Mouse (Mus musculus) telencephalon, adult 2 months (tissue): ENCODE results near the gene Oscar.
"Not testable (repeated sequence)": the region's sequence is repeated elsewhere in the genome, so short reads cannot be mapped to it uniquely, and the experiment has no call there.

Experiments used
- DNase-seq: peaks from one replicate; pipeline ENCODE4 v3.0.0-alpha.2; 2011; ENCODE audit warnings: low read depth, low spot score

The Oscar gene

GRCm38 (mm10) chr7:3610437-3610836, 5.5 kb downstream of the Oscar start:
- no peak for DNase-seq

- DNase-seq, result no peak
Observed at GRCm38 (mm10) chr7:3609082-3609481, 6.9 kb downstream of the Oscar start.

- no peak for DNase-seq
Observed at GRCm38 (mm10) chr7:3608668-3609067, 7.3 kb downstream of the Oscar start.

GRCm38 (mm10) chr7:3607391-3607790, 8.6 kb downstream of the Oscar start:
- DNase-seq, result no peak

GRCm38 (mm10) chr7:3606798-3607197, 9.2 kb downstream of the Oscar start:
- DNase-seq, result no peak

GRCm38 (mm10) chr7:3601119-3601518, 14.8 kb downstream of the Oscar start:
- no peak for DNase-seq

GRCm38 (mm10) chr7:3597755-3598154, 18.2 kb downstream of the Oscar start:
- not testable (repeated sequence) for DNase-seq

- no peak for DNase-seq
Observed at GRCm38 (mm10) chr7:3595146-3595545, 20.8 kb downstream of the Oscar start.

GRCm38 (mm10) chr7:3594686-3595085, 21.3 kb downstream of the Oscar start:
- no peak for DNase-seq

- no peak for DNase-seq
Observed at GRCm38 (mm10) chr7:3593855-3594254, 22.1 kb downstream of the Oscar start.

GRCm38 (mm10) chr7:3591534-3591933, 24.4 kb downstream of the Oscar start:
- DNase-seq, result no peak

GRCm38 (mm10) chr7:3590550-3590949, 25.4 kb downstream of the Oscar start:
- no peak for DNase-seq

GRCm38 (mm10) chr7:3587292-3587691, 28.7 kb downstream of the Oscar start:
- no peak for DNase-seq

GRCm38 (mm10) chr7:3586255-3586654, 29.7 kb downstream of the Oscar start:
- DNase-seq, result no peak

GRCm38 (mm10) chr7:3585763-3586162, 30.2 kb downstream of the Oscar start:
- no peak for DNase-seq

GRCm38 (mm10) chr7:3580029-3580428, 35.9 kb downstream of the Oscar start:
- DNase-seq, result no peak

- DNase-seq, result no peak
Observed at GRCm38 (mm10) chr7:3578952-3579546, 36.9 kb downstream of the Oscar start.

- no peak for DNase-seq
Observed at GRCm38 (mm10) chr7:3578196-3578595, 37.8 kb downstream of the Oscar start.

GRCm38 (mm10) chr7:3576354-3577124, 39.4 kb downstream of the Oscar start:
- no peak for DNase-seq

GRCm38 (mm10) chr7:3574216-3574615, 41.7 kb downstream of the Oscar start:
- DNase-seq, result no peak

- no peak for DNase-seq
Observed at GRCm38 (mm10) chr7:3571847-3572246, 44.1 kb downstream of the Oscar start.

GRCm38 (mm10) chr7:3570580-3570979, 45.4 kb downstream of the Oscar start:
- not testable (repeated sequence) for DNase-seq

GRCm38 (mm10) chr7:3569725-3570124, 46.2 kb downstream of the Oscar start:
- DNase-seq, result no peak
